Mouse (Mus musculus): Measurements from ENCODE around the gene Sds. TPM values are rescaled to one million over a fixed set of nuclear protein-coding genes. Genes with fewer than 3 reads are reported as not detected.
A peak's percentile ranks its signal among the peaks of the same experiment; 100 is the strongest.

Gene Sds
- not detected in 2 replicates for polyA plus RNA-seq (2015; fragmentation: Nextera tagmentation; extraction: Ambion mirVana)

DNA sequence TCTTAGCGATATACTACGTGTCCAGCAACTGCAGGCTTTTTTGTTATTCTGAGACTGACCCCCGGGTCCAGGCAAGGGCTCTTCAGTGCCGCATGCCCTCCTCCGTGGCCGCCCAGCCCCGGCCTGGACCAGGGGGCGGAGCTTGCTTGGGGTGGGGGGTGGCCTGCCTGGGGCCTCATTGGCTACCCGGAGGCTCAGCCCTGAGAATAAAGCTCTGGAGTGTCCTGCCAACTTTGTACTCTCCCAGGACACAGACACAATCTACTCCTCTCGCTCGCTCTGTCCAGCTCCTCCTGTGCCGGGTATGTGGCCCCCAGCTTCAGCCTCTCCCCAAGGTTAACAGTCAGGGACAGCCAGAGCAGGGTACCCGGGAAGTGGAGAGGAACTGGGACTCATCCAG, at the start of gene Sds:
Gene Sds (plus strand): TSS at position 231 of the 400 bp plus-strand sequence.
- Histone ChIP-seq H3K27me3 (peaks cover 11% of the 10 kb centered on the region; the same call in 1 of the 2 replicates), H3K4me2 (no peak within 1 kb of the TSS)
- ATAC-seq (ENCODE audit: insufficient number of reproducible peaks, insufficient read depth, low FRiP score, low TSS enrichment, low read depth): no peak

DNA sequence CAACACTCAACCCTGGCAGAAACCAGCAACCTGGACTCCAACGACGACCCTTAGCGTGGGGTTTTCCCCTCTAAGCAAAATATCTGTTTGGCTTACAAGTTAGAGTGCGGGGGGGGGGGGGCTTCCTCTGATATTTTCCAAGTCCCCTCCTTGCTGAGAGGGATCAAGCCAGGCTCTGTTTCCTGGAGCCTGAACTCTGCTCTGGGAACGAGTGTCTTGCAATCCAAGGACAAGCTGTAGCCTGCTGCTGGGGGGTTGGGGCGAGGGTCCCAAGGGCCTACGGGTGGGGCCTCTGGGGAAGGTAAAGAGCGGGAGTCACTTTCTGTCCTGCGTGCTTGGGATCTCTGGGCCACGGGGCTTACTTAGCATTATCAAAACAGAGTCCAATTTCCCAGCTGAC, 49.8 kb upstream of the Sds start:
- Histone ChIP-seq H3K27me3 (peaks cover 98% of the 10 kb centered on the region), H3K27ac (no peak overlapping the region), H3K4me3 (no peak overlapping the region), H3K9ac (no peak overlapping the region), H3K36me3 (no peaks in the 10 kb centered on the region), H3K4me1 (peaks cover 7% of the 10 kb centered on the region; the same call in 1 of the 2 replicates), H3K9me3 (no peaks in the 10 kb centered on the region), H3K4me2 (no peak overlapping the region)
- no peak for ATAC-seq (ENCODE audit: insufficient number of reproducible peaks, insufficient read depth, low FRiP score, low TSS enrichment, low read depth)
- WGBS: under 1% methylated on average over 10 of the region's 10 CpGs

More for the DNA sequence above, at the start of gene Sds:
- Histone ChIP-seq H3K27ac (no peak within 1 kb of the TSS), H3K9me3 (no peaks in the 10 kb centered on the region), H3K36me3 (no peaks in the 10 kb centered on the region), H3K4me1 (no peaks in the 10 kb centered on the region), H3K9ac (no peak within 1 kb of the TSS), H3K4me3 (no peak within 1 kb of the TSS)
- 14% methylated on average over 13 of the region's 13 CpGs for WGBS

- Histone ChIP-seq H3K27me3 (peaks cover 98% of the 10 kb centered on the region), H3K4me3 (peak overlapping the region; percentile 8; the same call in 1 of the 2 replicates)
- ATAC-seq (ENCODE audit: insufficient number of reproducible peaks, insufficient read depth, low FRiP score, low TSS enrichment, low read depth): no peak
Observed at GRCm38 (mm10) chr5:120427451-120427938, 48.8 kb upstream of the Sds start.

DNA sequence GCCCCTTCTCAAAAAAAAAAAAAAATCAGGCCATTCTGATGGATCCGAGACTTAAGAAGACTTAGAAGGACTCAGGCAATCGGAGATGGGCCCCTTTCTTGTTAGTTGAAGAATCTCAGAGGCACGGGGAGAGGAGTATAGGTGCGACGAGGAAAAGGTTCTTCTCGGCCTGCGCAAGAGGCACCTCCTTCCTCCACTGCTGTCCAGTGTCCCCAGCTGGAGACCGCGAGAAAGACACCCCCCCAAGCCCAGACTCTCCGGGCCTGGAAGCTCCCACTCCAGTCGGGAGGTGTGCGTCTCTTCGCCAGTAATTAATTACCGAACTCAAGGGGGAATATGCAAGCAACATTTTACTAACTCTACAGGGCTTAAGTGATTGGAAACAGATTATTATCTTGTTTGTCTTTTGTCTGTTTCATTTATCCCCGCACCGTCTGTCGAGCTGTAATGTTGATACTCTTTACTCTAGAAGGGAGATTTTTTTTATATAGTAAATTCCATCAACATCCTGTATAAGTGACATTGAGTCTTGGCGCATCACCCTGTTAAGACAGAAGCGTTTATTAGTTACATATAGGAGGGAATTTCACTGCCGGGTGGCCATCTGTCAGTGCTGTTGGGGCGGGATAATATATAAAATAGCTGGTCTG, 48.0 kb upstream of the Sds start:
- Histone ChIP-seq H3K27me3 (peaks cover 98% of the 10 kb centered on the region), H3K4me1 (peaks cover 14% of the 10 kb centered on the region), H3K27ac (no peak overlapping the region), H3K9me3 (no peaks in the 10 kb centered on the region), H3K4me2 (no peak overlapping the region), H3K4me3 (no peak overlapping the region), H3K36me3 (no peaks in the 10 kb centered on the region), H3K9ac (no peak overlapping the region)
- no peak for ATAC-seq (ENCODE audit: insufficient number of reproducible peaks, insufficient read depth, low FRiP score, low TSS enrichment, low read depth)
- WGBS: 2% methylated on average over 21 of the region's 21 CpGs

More at GRCm38 (mm10) chr5:120427451-120427938, 48.8 kb upstream of the Sds start:
- no peak overlapping the region for H3K9ac ChIP-seq
- H3K9me3 ChIP-seq: no peaks in the 10 kb centered on the region
- no peak overlapping the region for H3K27ac ChIP-seq
- H3K4me1 ChIP-seq: peaks cover 14% of the 10 kb centered on the region
- WGBS: under 1% methylated on average over 33 of the region's 33 CpGs
- no peaks in the 10 kb centered on the region for H3K36me3 ChIP-seq
- H3K4me2 ChIP-seq: no peak overlapping the region

- Histone ChIP-seq H3K36me3 (no peaks in the 10 kb centered on the region), H3K27me3 (peaks cover 98% of the 10 kb centered on the region), H3K4me1 (peaks cover 14% of the 10 kb centered on the region), H3K4me2 (no peak overlapping the region), H3K9me3 (no peaks in the 10 kb centered on the region), H3K4me3 (no peak overlapping the region), H3K9ac (no peak overlapping the region), H3K27ac (no peak overlapping the region)
- no peak for ATAC-seq (ENCODE audit: insufficient number of reproducible peaks, insufficient read depth, low FRiP score, low TSS enrichment, low read depth)
- 4% methylated on average over 5 of the region's 6 CpGs for WGBS
Observed at GRCm38 (mm10) chr5:120428990-120429389, 47.3 kb upstream of the Sds start.

DNA sequence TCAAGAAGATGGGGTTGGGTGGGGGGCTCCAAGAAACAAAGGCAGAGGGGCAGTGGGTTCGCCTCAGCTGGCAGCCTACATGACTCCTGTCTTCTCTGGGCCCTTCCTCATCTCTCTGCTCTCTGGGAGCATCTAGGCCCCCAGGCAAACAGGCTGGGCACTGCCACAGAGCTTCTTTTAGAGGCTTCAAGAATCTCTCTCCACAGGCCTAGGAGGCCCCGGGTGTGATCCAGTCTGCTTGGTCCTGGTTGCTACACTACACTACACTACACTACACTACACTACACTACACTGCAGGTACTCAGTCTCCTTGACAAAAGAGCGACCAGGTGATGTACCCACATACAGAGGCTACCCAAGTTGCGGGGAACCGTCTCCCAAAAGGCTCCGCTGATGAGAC, 46.6 kb upstream of the Sds start:
- Histone ChIP-seq H3K36me3 (no peaks in the 10 kb centered on the region), H3K9me3 (no peaks in the 10 kb centered on the region), H3K27me3 (peaks cover 98% of the 10 kb centered on the region), H3K4me3 (no peak overlapping the region), H3K9ac (no peak overlapping the region), H3K4me2 (no peak overlapping the region), H3K4me1 (peaks cover 14% of the 10 kb centered on the region), H3K27ac (no peak overlapping the region)
- ATAC-seq (ENCODE audit: insufficient number of reproducible peaks, insufficient read depth, low FRiP score, low TSS enrichment, low read depth): no peak
- WGBS: 5% methylated on average over 6 of the region's 6 CpGs

GRCm38 (mm10) chr5:120431001-120431583, 45.2 kb upstream of the Sds start:
- Histone ChIP-seq H3K4me3 (no peak overlapping the region), H3K4me2 (no peak overlapping the region), H3K9me3 (no peaks in the 10 kb centered on the region), H3K27ac (no peak overlapping the region), H3K27me3 (peaks cover 99% of the 10 kb centered on the region), H3K36me3 (no peaks in the 10 kb centered on the region), H3K9ac (no peak overlapping the region), H3K4me1 (peaks cover 20% of the 10 kb centered on the region)
- ATAC-seq (ENCODE audit: insufficient number of reproducible peaks, insufficient read depth, low FRiP score, low TSS enrichment, low read depth): no peak
- WGBS: 1% methylated on average over 30 of the region's 30 CpGs

- no peak for ATAC-seq (ENCODE audit: insufficient number of reproducible peaks, insufficient read depth, low FRiP score, low TSS enrichment, low read depth)
- H3K4me3 ChIP-seq: no peak within 1 kb of the TSS
- no peak within 1 kb of the TSS for H3K27ac ChIP-seq
- no peak within 1 kb of the TSS for H3K9ac ChIP-seq
- H3K4me2 ChIP-seq: no peak within 1 kb of the TSS
- peaks cover 99% of the 10 kb centered on the region for H3K27me3 ChIP-seq
- WGBS: under 1% methylated on average over 69 of the region's 69 CpGs
- no peaks in the 10 kb centered on the region for H3K36me3 ChIP-seq
- no peaks in the 10 kb centered on the region for H3K9me3 ChIP-seq
- peaks cover 26% of the 10 kb centered on the region for H3K4me1 ChIP-seq
Observed at GRCm38 (mm10) chr5:120431649-120432485, 44.5 kb upstream of the Sds start, which contains the start of gene Lhx5. TSS of gene Lhx5 (plus strand) at chr5:120431699.

DNA sequence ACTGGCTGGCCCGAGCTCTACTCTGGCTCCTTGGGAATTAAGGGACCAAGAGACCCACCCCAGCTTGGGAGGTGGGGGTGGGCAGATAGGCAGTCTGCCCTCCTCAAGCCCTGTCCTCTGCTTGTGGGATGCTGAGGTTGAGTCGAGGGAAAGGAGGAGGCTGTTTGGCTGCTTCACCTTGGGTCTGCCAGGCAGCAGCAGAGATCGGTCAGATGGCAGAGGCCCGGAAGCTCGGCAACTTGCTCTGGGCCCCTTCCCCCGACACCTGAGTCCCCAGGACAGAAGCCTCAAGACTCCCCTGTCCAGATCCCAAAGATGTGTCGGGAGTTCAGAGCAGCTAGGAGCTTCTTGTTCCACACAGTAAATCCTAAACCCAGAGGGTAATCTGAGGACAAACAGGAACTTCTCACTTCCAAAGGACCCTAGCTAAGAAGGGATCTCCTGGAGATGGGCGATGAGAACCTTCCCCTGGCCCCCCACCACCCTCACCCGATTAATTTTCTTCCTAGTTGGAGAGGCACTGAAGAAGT, 43.8 kb upstream of the Sds start:
- Histone ChIP-seq H3K9me3 (no peaks in the 10 kb centered on the region), H3K4me2 (no peak overlapping the region), H3K4me3 (no peak overlapping the region), H3K27me3 (peaks cover 99% of the 10 kb centered on the region), H3K36me3 (no peaks in the 10 kb centered on the region), H3K27ac (no peak overlapping the region), H3K9ac (no peak overlapping the region), H3K4me1 (peaks cover 25% of the 10 kb centered on the region)
- WGBS: 2% methylated on average over 9 of the region's 9 CpGs
- no peak for ATAC-seq (ENCODE audit: insufficient number of reproducible peaks, insufficient read depth, low FRiP score, low TSS enrichment, low read depth)

DNA sequence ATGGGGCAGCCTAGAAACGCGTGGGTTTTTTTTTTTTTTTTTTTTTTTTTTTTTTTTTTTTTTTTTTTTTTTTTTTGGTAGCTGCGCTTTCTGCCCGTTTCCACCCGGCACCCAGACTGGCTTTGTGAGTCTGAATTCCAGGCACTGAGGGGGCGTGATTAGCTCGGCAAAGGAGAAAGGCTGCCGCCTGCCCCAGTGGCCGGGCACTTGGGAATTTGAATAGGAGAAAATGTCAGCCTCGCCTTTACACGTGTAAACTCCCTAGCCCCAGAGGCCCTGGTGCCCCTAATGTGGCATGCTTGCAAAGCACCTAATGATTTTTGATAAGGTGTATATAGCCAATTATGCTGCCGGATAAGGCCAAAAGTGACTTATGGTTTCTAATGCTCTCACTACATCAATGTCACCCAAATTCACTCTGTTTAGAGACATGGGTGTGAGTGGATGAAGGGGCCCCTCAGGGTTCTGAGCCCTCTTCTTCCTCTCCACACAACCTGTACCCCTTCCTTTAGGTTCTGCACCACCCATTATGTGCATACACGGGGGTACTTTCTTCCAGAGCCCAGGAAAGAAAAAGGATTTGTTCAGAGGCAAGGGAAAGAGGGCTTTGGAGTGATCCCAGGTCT, 43.1 kb upstream of the Sds start:
- no peak for ATAC-seq (ENCODE audit: insufficient number of reproducible peaks, insufficient read depth, low FRiP score, low TSS enrichment, low read depth)
- Histone ChIP-seq H3K27me3 (peaks cover 99% of the 10 kb centered on the region), H3K36me3 (no peaks in the 10 kb centered on the region), H3K4me1 (peaks cover 28% of the 10 kb centered on the region), H3K4me2 (no peak overlapping the region), H3K27ac (no peak overlapping the region), H3K9me3 (no peaks in the 10 kb centered on the region), H3K9ac (no peak overlapping the region), H3K4me3 (no peak overlapping the region)
- WGBS: 3% methylated on average over 13 of the region's 13 CpGs

GRCm38 (mm10) chr5:120434231-120434735, 42.0 kb upstream of the Sds start:
- 3% methylated on average over 21 of the region's 21 CpGs for WGBS
- Histone ChIP-seq H3K9me3 (no peaks in the 10 kb centered on the region), H3K9ac (no peak overlapping the region), H3K4me3 (no peak overlapping the region), H3K36me3 (no peaks in the 10 kb centered on the region), H3K4me2 (no peak overlapping the region), H3K27me3 (peaks cover 99% of the 10 kb centered on the region), H3K27ac (no peak overlapping the region), H3K4me1 (peaks cover 28% of the 10 kb centered on the region)
- no peak for ATAC-seq (ENCODE audit: insufficient number of reproducible peaks, insufficient read depth, low FRiP score, low TSS enrichment, low read depth)
